Mouse (Mus musculus): Measurements from ENCODE around the gene Pigp. TPM values are rescaled to one million over a fixed set of nuclear protein-coding genes. Genes with fewer than 3 reads are reported as not detected.

Pigp gene
- polyA plus RNA-seq, 1 experiment, result 39.6 TPM

- Histone ChIP-seq H3K4me3 (replicated peaks) (peak within 1 kb of the TSS; percentile 91), H3K27me3 (replicated peaks) (peaks cover 37% of the 10 kb centered on the region), H3K4me1 (peaks cover 44% of the 10 kb centered on the region), H3K36me3 (replicated peaks; ENCODE audit: low read length) (no peaks in the 10 kb centered on the region), H3K9me3 (peaks cover 3% of the 10 kb centered on the region; the same call in 1 of the 2 replicates)
- TF ChIP-seq GATA1 (IDR thresholded peaks at IDR 0.05; ENCODE audit: borderline replicate concordance, low read length), result no peak
These were observed 43.6 kb downstream of the Pigp start, which contains the start of gene Ripply3 for GRCm38 (mm10) chr16:94327781-94328711. Ripply3 (plus strand) TSS chr16:94328420.

- Histone ChIP-seq H3K27me3 (replicated peaks) (peaks cover 37% of the 10 kb centered on the region), H3K9me3 (peaks cover 3% of the 10 kb centered on the region; the same call in 1 of the 2 replicates), H3K4me3 (replicated peaks) (no peak overlapping the region), H3K36me3 (replicated peaks; ENCODE audit: low read length) (no peaks in the 10 kb centered on the region), H3K4me1 (peaks cover 37% of the 10 kb centered on the region)
- no peak for TF ChIP-seq FLI1 (IDR thresholded peaks at IDR 0.05; ENCODE audit: low read length)
- TF ChIP-seq GATA1 (IDR thresholded peaks at IDR 0.05; ENCODE audit: borderline replicate concordance, low read length), result no peak
These were observed 45.6 kb downstream of the Pigp start for GRCm38 (mm10) chr16:94326008-94326407.

GRCm38 (mm10) chr16:94323681-94324080 lies 48.0 kb downstream of the Pigp start:
- H3K4me1 ChIP-seq, result peaks cover 27% of the 10 kb centered on the region
- H3K27me3 ChIP-seq (replicated peaks), result peaks cover 23% of the 10 kb centered on the region
- H3K36me3 ChIP-seq (replicated peaks; ENCODE audit: low read length), result no peaks in the 10 kb centered on the region
- H3K9me3 ChIP-seq, result peaks cover 7% of the 10 kb centered on the region; the same call in 1 of the 2 replicates
- TF ChIP-seq FLI1 (IDR thresholded peaks at IDR 0.05; ENCODE audit: low read length) (no peak), GATA1 (IDR thresholded peaks at IDR 0.05; ENCODE audit: borderline replicate concordance, low read length) (no peak)
- no peak overlapping the region for H3K4me3 ChIP-seq (replicated peaks)

GRCm38 (mm10) chr16:94320223-94320622 lies 51.4 kb downstream of the Pigp start:
- Histone ChIP-seq H3K9me3 (peaks cover 7% of the 10 kb centered on the region; the same call in 1 of the 2 replicates), H3K4me3 (replicated peaks) (no peak overlapping the region), H3K4me1 (peaks cover 42% of the 10 kb centered on the region), H3K27me3 (replicated peaks) (peaks cover 3% of the 10 kb centered on the region), H3K36me3 (replicated peaks; ENCODE audit: low read length) (no peaks in the 10 kb centered on the region)
- TF ChIP-seq FLI1 (IDR thresholded peaks at IDR 0.05; ENCODE audit: low read length) (no peak), GATA1 (IDR thresholded peaks at IDR 0.05; ENCODE audit: borderline replicate concordance, low read length) (no peak)

- TF ChIP-seq FLI1 (IDR thresholded peaks at IDR 0.05; ENCODE audit: low read length) (no peak), GATA1 (IDR thresholded peaks at IDR 0.05; ENCODE audit: borderline replicate concordance, low read length) (no peak)
- Histone ChIP-seq H3K36me3 (replicated peaks; ENCODE audit: low read length) (no peaks in the 10 kb centered on the region), H3K9me3 (peaks cover 5% of the 10 kb centered on the region; the same call in 1 of the 2 replicates), H3K4me3 (replicated peaks) (peak overlapping the region; percentile 62), H3K27me3 (replicated peaks) (no peaks in the 10 kb centered on the region), H3K4me1 (peaks cover 47% of the 10 kb centered on the region)
These were observed 53.9 kb downstream of the Pigp start for GRCm38 (mm10) chr16:94317752-94318151.

- no peak for TF ChIP-seq FLI1 (IDR thresholded peaks at IDR 0.05; ENCODE audit: low read length)
- no peak for TF ChIP-seq GATA1 (IDR thresholded peaks at IDR 0.05; ENCODE audit: borderline replicate concordance, low read length)
- Histone ChIP-seq H3K36me3 (replicated peaks; ENCODE audit: low read length) (no peaks in the 10 kb centered on the region), H3K27me3 (replicated peaks) (peaks cover 3% of the 10 kb centered on the region), H3K4me1 (peaks cover 58% of the 10 kb centered on the region), H3K4me3 (replicated peaks) (no peak overlapping the region), H3K9me3 (peaks cover 4% of the 10 kb centered on the region; the same call in 1 of the 2 replicates)
These were observed 56.4 kb downstream of the Pigp start for GRCm38 (mm10) chr16:94315215-94315614.

GRCm38 (mm10) chr16:94314626-94315025 lies 57.0 kb downstream of the Pigp start:
- Histone ChIP-seq H3K4me3 (replicated peaks) (no peak overlapping the region), H3K27me3 (replicated peaks) (peaks cover 3% of the 10 kb centered on the region), H3K9me3 (peaks cover 4% of the 10 kb centered on the region; the same call in 1 of the 2 replicates), H3K4me1 (peaks cover 58% of the 10 kb centered on the region), H3K36me3 (replicated peaks; ENCODE audit: low read length) (no peaks in the 10 kb centered on the region)
- TF ChIP-seq FLI1 (IDR thresholded peaks at IDR 0.05; ENCODE audit: low read length), result no peak
- no peak for TF ChIP-seq GATA1 (IDR thresholded peaks at IDR 0.05; ENCODE audit: borderline replicate concordance, low read length)

GRCm38 (mm10) chr16:94313229-94314030 lies 58.2 kb downstream of the Pigp start, which contains the start of gene Hlcs:
Hlcs (minus strand) TSS chr16:94313571.
- TF ChIP-seq FLI1 (IDR thresholded peaks at IDR 0.05; ENCODE audit: low read length), result no peak
- TF ChIP-seq GATA1 (IDR thresholded peaks at IDR 0.05; ENCODE audit: borderline replicate concordance, low read length), result no peak
- Histone ChIP-seq H3K4me1 (peaks cover 57% of the 10 kb centered on the region), H3K27me3 (replicated peaks) (peaks cover 7% of the 10 kb centered on the region), H3K36me3 (replicated peaks; ENCODE audit: low read length) (no peaks in the 10 kb centered on the region), H3K4me3 (replicated peaks) (peak within 1 kb of the TSS; percentile 95), H3K9me3 (peaks cover 4% of the 10 kb centered on the region; the same call in 1 of the 2 replicates)

- Histone ChIP-seq H3K9me3 (peaks cover 4% of the 10 kb centered on the region; the same call in 1 of the 2 replicates), H3K4me1 (peaks cover 52% of the 10 kb centered on the region), H3K27me3 (replicated peaks) (peaks cover 11% of the 10 kb centered on the region), H3K36me3 (replicated peaks; ENCODE audit: low read length) (no peaks in the 10 kb centered on the region), H3K4me3 (replicated peaks) (peak overlapping the region; percentile 95)
- TF ChIP-seq FLI1 (IDR thresholded peaks at IDR 0.05; ENCODE audit: low read length) (no peak), GATA1 (IDR thresholded peaks at IDR 0.05; ENCODE audit: borderline replicate concordance, low read length) (no peak)
These were observed 58.9 kb downstream of the Pigp start for GRCm38 (mm10) chr16:94312663-94313228.

Measured in megakaryocyte, embryonic 14.5 days (primary cell).